Mouse (Mus musculus): ENCODE measurements around the gene Prkab1.

- TF ChIP-seq CTCF (IDR thresholded peaks at IDR 0.05; ENCODE audit: low read depth, low read length) (no peak), POLR2A (IDR thresholded peaks at IDR 0.05; ENCODE audit: extremely low read depth, insufficient read depth, low read length) (no peak)
These were observed 17.8 kb downstream of the Prkab1 start for GRCm38 (mm10) chr5:116006324-116007099.

Measured in liver, adult 2 months (tissue).